In the genomic region with DNA sequence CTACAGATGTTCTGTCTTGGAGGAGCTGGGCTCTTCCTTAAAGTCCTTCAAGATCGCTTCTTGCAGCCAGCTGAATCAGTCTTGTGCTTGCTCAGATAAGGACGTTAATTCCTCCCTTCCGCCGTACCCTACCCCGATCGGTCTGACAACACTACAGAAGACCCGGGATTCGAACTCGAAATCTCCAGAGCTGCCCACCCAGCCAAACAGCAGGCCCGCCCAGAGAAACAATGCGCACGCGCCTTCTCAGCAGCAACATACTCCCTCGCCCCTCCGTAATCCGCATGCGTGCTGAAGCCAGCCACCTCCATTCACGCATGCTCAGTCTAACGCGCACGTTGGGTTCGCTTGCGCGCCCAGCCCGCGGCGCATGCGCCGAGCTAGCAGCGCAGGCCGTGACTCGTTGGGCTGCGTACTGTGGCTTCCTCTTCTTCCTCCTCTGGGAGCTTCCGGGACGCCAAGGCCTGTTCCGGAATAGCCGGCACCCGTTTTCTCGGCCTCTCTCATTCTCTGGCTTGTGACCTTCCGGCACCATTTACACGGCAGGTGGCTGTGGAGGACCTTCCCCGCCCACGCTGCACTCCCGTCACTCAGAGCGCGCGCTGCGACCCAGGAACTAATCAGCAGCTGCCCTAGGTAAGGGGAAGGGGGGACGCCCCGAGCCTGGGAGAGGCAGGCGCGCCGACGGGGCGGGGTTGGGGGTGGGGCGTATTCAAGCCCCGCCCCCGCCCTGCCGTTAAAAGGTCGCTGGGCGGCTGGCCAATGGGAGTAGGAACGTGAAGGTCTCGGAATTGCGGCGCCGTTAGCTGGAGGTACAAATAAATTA, we compare ENCODE assay signal across 8 mouse cellular contexts. TPM values are rescaled to one million over a fixed set of nuclear protein-coding genes. Genes with fewer than 3 reads are reported as not detected.
DNase-seq lines count a peak whose midpoint lies in the region; ATAC-seq and TF ChIP-seq lines count a peak whose summit lies in the region.

TSS of gene Smg9 (plus strand) at position 364 of the 826 bp plus-strand sequence.

- H3K4me1 ChIP-seq in E14TG2a.4 (replicated peaks; ENCODE audit: low read depth, low read length): peaks cover 46% of the 10 kb centered on the region
- H3K4me1 ChIP-seq in forebrain, embryonic 12.5 days: 0 out of 2 replicates have a peak, but pooled peaks cover 5% of the 10 kb centered on the region
- H3K4me1 ChIP-seq in heart, postnatal 0 days (ENCODE audit: control insufficient read depth, insufficient read depth): 0 out of 2 replicates have a peak, but pooled peaks cover 4% of the 10 kb centered on the region
- peaks cover 31% of the 10 kb centered on the region for H3K4me1 ChIP-seq in liver, postnatal 0 days (ENCODE audit: insufficient read depth)
- no peaks in the 10 kb centered on the region for H3K4me1 ChIP-seq in neural tube, embryonic 14.5 days (ENCODE audit: control insufficient read depth, insufficient read depth, low read length)

- peaks cover 14% of the 10 kb centered on the region for H3K36me3 ChIP-seq in E14TG2a.4 (ENCODE audit: insufficient read depth, low read length)
- H3K36me3 ChIP-seq in forebrain, embryonic 12.5 days (replicated peaks): peaks cover 23% of the 10 kb centered on the region
- H3K36me3 ChIP-seq in heart, postnatal 0 days (replicated peaks; ENCODE audit: control insufficient read depth, insufficient read depth, low read length): peaks cover 16% of the 10 kb centered on the region
- peaks cover 15% of the 10 kb centered on the region for H3K36me3 ChIP-seq in liver, postnatal 0 days (replicated peaks; ENCODE audit: insufficient read depth, low read length)
- H3K36me3 ChIP-seq in neural tube, embryonic 14.5 days (ENCODE audit: control insufficient read depth, insufficient read depth, low read length): no peaks in the 10 kb centered on the region

- TF ChIP-seq EP300 in heart, postnatal 0 days (IDR thresholded peaks at IDR 0.05; ENCODE audit: low read depth): no peak
- no peak for TF ChIP-seq EP300 in liver, postnatal 0 days (IDR thresholded peaks at IDR 0.05; ENCODE audit: low read depth)

- DNase-seq in c-Kit-positive CD71-positive TER-119-positive erythroid progenitor cells, embryonic 14.5 days (ENCODE audit: low spot score): peak; percentile 98
- peak; percentile 98 for DNase-seq in heart, postnatal 0 days (ENCODE audit: low spot score)
- peak; percentile 95 for DNase-seq in large intestine, adult 2 months (ENCODE audit: low read depth, low spot score)
- peak; percentile 97 for DNase-seq in liver, postnatal 0 days
- DNase-seq in testis, postnatal 10 days (ENCODE audit: low spot score): peak; percentile 95

- peak within 1 kb of the TSS; percentile 79 for H3K4me3 ChIP-seq in E14TG2a.4 (replicated peaks; ENCODE audit: low read length)
- H3K4me3 ChIP-seq in forebrain, embryonic 12.5 days (replicated peaks): peak within 1 kb of the TSS; percentile 60
- H3K4me3 ChIP-seq in heart, postnatal 0 days (ENCODE audit: low read depth, low read length): peak within 1 kb of the TSS; percentile 75
- peak within 1 kb of the TSS; percentile 51 for H3K4me3 ChIP-seq in liver, postnatal 0 days (ENCODE audit: low read depth, low read length)
- peak within 1 kb of the TSS; percentile 50 for H3K4me3 ChIP-seq in neural tube, embryonic 14.5 days (ENCODE audit: low read depth, low read length)

- H3K4me2 ChIP-seq in forebrain, embryonic 12.5 days: peak within 1 kb of the TSS; percentile 54
- peak within 1 kb of the TSS; percentile 70 for H3K4me2 ChIP-seq in heart, postnatal 0 days (ENCODE audit: low read depth, low read length)
- H3K4me2 ChIP-seq in liver, postnatal 0 days (ENCODE audit: low read depth, low read length): peak within 1 kb of the TSS; percentile 79
- peak within 1 kb of the TSS; percentile 48 for H3K4me2 ChIP-seq in neural tube, embryonic 14.5 days (ENCODE audit: low read depth, low read length)

- no peaks in the 10 kb centered on the region for H3K27me3 ChIP-seq in E14TG2a.4 (ENCODE audit: insufficient read depth, low read length)
- H3K27me3 ChIP-seq in forebrain, embryonic 12.5 days: no peaks in the 10 kb centered on the region
- H3K27me3 ChIP-seq in heart, postnatal 0 days (ENCODE audit: control insufficient read depth, insufficient read depth, low read length): no peaks in the 10 kb centered on the region
- H3K27me3 ChIP-seq in liver, postnatal 0 days (ENCODE audit: insufficient read depth, low read length): no peaks in the 10 kb centered on the region
- H3K27me3 ChIP-seq in neural tube, embryonic 14.5 days (ENCODE audit: control insufficient read depth, insufficient read depth, low read length): no peaks in the 10 kb centered on the region

- peak within 1 kb of the TSS; percentile 96 for H3K27ac ChIP-seq in forebrain, embryonic 12.5 days
- peak within 1 kb of the TSS; percentile 100 for H3K27ac ChIP-seq in heart, postnatal 0 days (ENCODE audit: low read depth)
- peak within 1 kb of the TSS; percentile 95 for H3K27ac ChIP-seq in liver, postnatal 0 days (ENCODE audit: low read depth)
- peak within 1 kb of the TSS; percentile 93 for H3K27ac ChIP-seq in neural tube, embryonic 14.5 days (ENCODE audit: low read depth, low read length)

- no peak for TF ChIP-seq CTCF in E14TG2a.4 (conservative IDR thresholded peaks at IDR 0.05; ENCODE audit: low read length)
- TF ChIP-seq CTCF in heart, postnatal 0 days (IDR thresholded peaks at IDR 0.05; ENCODE audit: low read depth): no peak
- no peak for TF ChIP-seq CTCF in liver, postnatal 0 days (IDR thresholded peaks at IDR 0.05; ENCODE audit: low read depth)

- no peaks in the 10 kb centered on the region for H3K9me3 ChIP-seq in E14TG2a.4 (ENCODE audit: low read length)
- H3K9me3 ChIP-seq in forebrain, embryonic 12.5 days: 0 out of 2 replicates have a peak, but pooled peaks cover 3% of the 10 kb centered on the region
- H3K9me3 ChIP-seq in heart, postnatal 0 days (replicated peaks; ENCODE audit: control insufficient read depth, low read length): 0 out of 2 replicates have a peak, but pooled peaks cover 3% of the 10 kb centered on the region
- H3K9me3 ChIP-seq in liver, postnatal 0 days (ENCODE audit: low read length): no peaks in the 10 kb centered on the region; the same call in 1 of the 2 replicates
- no peaks in the 10 kb centered on the region for H3K9me3 ChIP-seq in neural tube, embryonic 14.5 days (ENCODE audit: control insufficient read depth, low read length)

- ATAC-seq in forebrain, embryonic 12.5 days (ENCODE audit: low FRiP score): peak; percentile 96
- peak; percentile 97 for ATAC-seq in heart, postnatal 0 days (ENCODE audit: insufficient read depth, low read depth)
- ATAC-seq in liver, postnatal 0 days: peak; percentile 94
- ATAC-seq in neural tube, embryonic 14.5 days (ENCODE audit: low read depth): peak; percentile 96

- peak within 1 kb of the TSS; percentile 70 for H3K9ac ChIP-seq in forebrain, embryonic 12.5 days
- peak within 1 kb of the TSS; percentile 71 for H3K9ac ChIP-seq in heart, postnatal 0 days (replicated peaks; ENCODE audit: low read depth, low read length)
- peak within 1 kb of the TSS; percentile 66 for H3K9ac ChIP-seq in liver, postnatal 0 days (replicated peaks)
- peak within 1 kb of the TSS; percentile 55; the same call in 1 of the 2 replicates for H3K9ac ChIP-seq in neural tube, embryonic 14.5 days (replicated peaks; ENCODE audit: low read depth, low read length)

- 3% methylated on average over 65 of the region's 66 CpGs for WGBS in forebrain, embryonic 12.5 days
- 3% methylated on average over 66 of the region's 66 CpGs for WGBS in heart, postnatal 0 days
- 2% methylated on average over 66 of the region's 66 CpGs for WGBS in large intestine, adult 2 months
- WGBS in liver, postnatal 0 days (ENCODE audit: insufficient replicate concordance): 1% methylated on average over 66 of the region's 66 CpGs
- 3% methylated on average over 66 of the region's 66 CpGs for WGBS in neural tube, embryonic 14.5 days

RNA-seq across cellular contexts. Expression of gene Smg9, which starts in this region (rescaled TPM):
- polyA plus RNA-seq in forebrain, embryonic 12.5 days (2016; fragmentation: Nextera tagmentation; extraction: Ambion mirVana): 25.6 and 29.1 TPM in 2 replicates
- total RNA-seq in heart, postnatal 0 days (2014; rRNA removed; ENCODE audit: low replicate concordance): 15.5 and 30.2 TPM in 2 replicates
- polyA plus RNA-seq in heart, postnatal 0 days (2015; fragmentation: Nextera tagmentation; extraction: Ambion mirVana): 13.1 and 13.5 TPM in 2 replicates
- polyA plus RNA-seq in large intestine, adult 2 months (2012; rRNA removed): 40.0 and 42.2 TPM in 2 replicates
- 8.2 and 8.7 TPM in 2 replicates for polyA plus RNA-seq in liver, postnatal 0 days (2015; fragmentation: Nextera tagmentation; extraction: Ambion mirVana)
- polyA plus RNA-seq in neural tube, embryonic 14.5 days (2014; fragmentation: Nextera tagmentation; extraction: Ambion mirVana): 32.9 and 34.9 TPM in 2 replicates

Comparison
In these comparisons a context has a peak if more than half of its experiments do, and no peak if none do; other contexts are left out.
1. Peak in every context shown above with its lines: DNase-seq, ATAC-seq, H3K4me3 ChIP-seq and H3K27ac ChIP-seq.